In the genomic region with DNA sequence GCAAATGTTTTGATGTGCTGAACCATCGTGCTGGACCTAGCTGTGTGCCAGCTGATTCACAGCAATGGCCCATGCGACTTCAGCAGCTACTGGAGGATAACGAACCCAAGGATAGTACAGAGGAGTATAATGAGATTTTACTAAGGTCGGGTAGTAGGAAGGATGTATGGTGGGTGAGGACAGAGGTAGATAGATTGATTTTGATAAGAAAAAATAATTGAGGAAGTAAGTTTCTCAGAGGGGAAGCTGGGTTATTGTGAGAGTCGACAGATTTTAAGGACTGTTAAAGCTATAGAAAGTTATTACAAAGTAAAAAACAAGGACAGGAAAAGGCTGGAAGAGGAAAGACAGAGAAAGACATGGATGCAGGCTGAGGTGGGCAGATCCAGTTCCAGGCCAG, we compare ENCODE assay signal across 15 mouse cellular contexts.
"Had no signal": no experiment of that assay in that cellular context is flagged by ENCODE, and none has a peak within 500 bp of the region (broad histone marks: within the 10 kb centered on the region; RNA-seq: fewer than 3 reads in every experiment).

No protein-coding gene starts in this region.

- DNase-seq: kidney, postnatal 10 days; kidney, postnatal 4 days; left cerebral cortex, postnatal 4 days; lung, adult 2 months; lung, postnatal 36 days; right cerebral cortex, postnatal 14 days; thymus, adult 18-20 months; thymus, postnatal 14 days had no signal

- H3K4me3 ChIP-seq: layer of hippocampus, adult 2 months; limb, embryonic 13.5 days; liver, embryonic 15.5 days; midbrain, embryonic 12.5 days had no signal

- H3K27me3 ChIP-seq: limb, embryonic 13.5 days; liver, embryonic 15.5 days; midbrain, embryonic 12.5 days had no signal

- ATAC-seq: intestine, postnatal 0 days; lung, postnatal 0 days; midbrain, embryonic 16.5 days had no signal

- H3K9me3 ChIP-seq: limb, embryonic 13.5 days; liver, embryonic 15.5 days; midbrain, embryonic 12.5 days had no signal

- H3K27ac ChIP-seq: layer of hippocampus, adult 2 months; limb, embryonic 13.5 days; liver, embryonic 15.5 days; midbrain, embryonic 12.5 days had no signal

- H3K36me3 ChIP-seq: limb, embryonic 13.5 days; liver, embryonic 15.5 days; midbrain, embryonic 12.5 days had no signal

- H3K4me1 ChIP-seq: midbrain, embryonic 12.5 days had no signal
